Mouse (Mus musculus): ENCODE measurements around the gene Susd6. TPM values are rescaled to one million over a fixed set of nuclear protein-coding genes. Genes with fewer than 3 reads are reported as not detected.

The Susd6 gene
- polyA plus RNA-seq, 1 experiment from 2014 or later = 19.7 TPM

DNA sequence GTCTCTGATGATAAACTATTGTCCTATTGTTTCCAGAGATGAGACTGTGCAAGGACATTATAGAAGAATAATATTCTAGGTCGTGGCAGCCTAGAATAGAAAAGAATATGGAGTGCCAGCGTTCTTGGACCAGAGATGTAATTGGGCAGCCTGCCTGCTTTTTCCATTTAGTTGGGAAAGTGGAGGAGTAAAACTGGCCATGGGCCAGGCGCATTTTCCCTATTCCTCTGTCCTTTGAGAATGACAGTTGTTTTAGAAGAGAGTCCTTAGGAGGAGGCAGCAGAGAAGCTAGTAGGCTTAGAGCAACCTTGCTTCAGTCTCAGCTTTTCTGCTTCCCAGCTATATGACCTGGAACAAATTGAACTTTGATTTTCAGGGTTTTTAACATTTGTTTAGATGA, 13.6 kb downstream of the Susd6 start:
- 0 out of 2 replicates have a peak overlapping the region, but pooled peaks have one; percentile 17 for H3K27ac ChIP-seq
- no peaks in the 10 kb centered on the region for H3K9me3 ChIP-seq
- no peaks in the 10 kb centered on the region for H3K27me3 ChIP-seq
- H3K4me1 ChIP-seq = peaks cover 9% of the 10 kb centered on the region
- WGBS = 41% methylated on average over 3 of the region's 3 CpGs
- H3K9ac ChIP-seq = no peak overlapping the region
- ATAC-seq (ENCODE audit: insufficient number of reproducible peaks, low FRiP score, low TSS enrichment, low read depth) = no peak
- H3K4me3 ChIP-seq = no peak overlapping the region
- H3K36me3 ChIP-seq = no peaks in the 10 kb centered on the region
- H3K4me2 ChIP-seq = no peak overlapping the region

DNA sequence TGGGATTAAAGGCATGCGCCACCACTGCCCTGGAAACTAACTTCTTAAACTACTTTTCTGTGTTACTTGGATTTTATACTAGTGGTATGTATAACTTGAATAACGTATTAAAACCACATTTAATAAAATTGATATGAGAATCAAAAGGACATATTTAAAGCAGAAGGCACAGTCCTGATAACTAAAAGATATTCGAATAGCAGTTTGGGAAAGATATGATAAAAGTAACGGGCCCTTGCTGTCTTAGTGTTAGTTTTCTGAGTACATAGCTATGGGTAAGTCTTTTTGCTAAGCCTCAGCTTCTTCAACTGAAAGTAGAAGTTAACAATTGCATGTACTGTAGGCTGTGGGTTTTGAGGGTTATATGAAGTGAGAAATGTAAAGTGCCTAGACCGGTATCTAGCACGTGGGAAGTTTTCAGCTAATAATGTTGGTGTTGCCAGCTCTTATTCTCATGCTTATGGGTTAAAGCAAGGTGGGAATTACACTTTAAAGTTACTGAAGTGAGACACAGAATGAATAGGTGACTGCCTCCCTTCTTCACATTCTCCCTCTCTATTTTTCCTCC, 14.6 kb downstream of the Susd6 start:
- no peaks in the 10 kb centered on the region for H3K27me3 ChIP-seq
- ATAC-seq (ENCODE audit: insufficient number of reproducible peaks, low FRiP score, low TSS enrichment, low read depth) = no peak
- H3K4me2 ChIP-seq = no peak overlapping the region
- no peaks in the 10 kb centered on the region for H3K36me3 ChIP-seq
- H3K27ac ChIP-seq = no peak overlapping the region
- H3K9ac ChIP-seq = no peak overlapping the region
- peaks cover 11% of the 10 kb centered on the region for H3K4me1 ChIP-seq
- 85% methylated on average over 6 of the region's 6 CpGs for WGBS
- H3K9me3 ChIP-seq = no peaks in the 10 kb centered on the region
- H3K4me3 ChIP-seq = no peak overlapping the region

DNA sequence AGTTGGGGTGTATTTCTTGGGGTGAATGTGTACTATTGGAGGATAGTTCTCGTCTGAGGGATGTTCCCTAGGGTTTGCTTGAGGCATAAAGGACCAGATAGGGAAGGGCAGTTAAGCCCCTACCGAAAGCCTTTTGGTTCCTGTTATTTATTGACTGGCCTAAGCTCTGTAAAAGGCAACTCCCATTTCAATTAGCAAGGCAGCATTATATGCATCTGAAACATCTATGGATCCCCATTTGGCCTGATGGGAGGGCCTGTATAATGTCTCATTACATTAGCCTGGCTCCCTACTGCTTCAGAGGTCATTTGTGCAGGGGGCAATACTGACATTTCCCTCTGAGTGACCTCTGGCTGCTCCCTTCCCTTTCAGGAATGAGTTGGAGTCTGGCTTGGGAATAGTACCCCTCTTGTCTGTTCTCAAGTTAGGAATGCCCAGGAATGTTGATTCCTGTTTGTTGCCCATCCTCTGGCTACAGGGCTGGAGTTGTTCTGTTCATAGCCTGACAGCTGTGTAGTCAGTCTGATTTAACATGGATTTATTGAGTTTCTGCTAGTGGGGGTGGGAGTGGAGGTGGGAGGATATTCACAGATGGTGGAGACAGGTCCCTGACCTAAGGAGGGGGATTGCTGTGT, 17.3 kb downstream of the Susd6 start:
- H3K36me3 ChIP-seq = no peaks in the 10 kb centered on the region
- no peak overlapping the region for H3K4me2 ChIP-seq
- H3K4me1 ChIP-seq = peaks cover 21% of the 10 kb centered on the region
- ATAC-seq (ENCODE audit: insufficient number of reproducible peaks, low FRiP score, low TSS enrichment, low read depth) = no peak
- H3K27ac ChIP-seq = no peak overlapping the region
- H3K27me3 ChIP-seq = no peaks in the 10 kb centered on the region
- H3K4me3 ChIP-seq = no peak overlapping the region
- H3K9me3 ChIP-seq = no peaks in the 10 kb centered on the region
- H3K9ac ChIP-seq = no peak overlapping the region
- 44% methylated on average over 2 of the region's 2 CpGs for WGBS

DNA sequence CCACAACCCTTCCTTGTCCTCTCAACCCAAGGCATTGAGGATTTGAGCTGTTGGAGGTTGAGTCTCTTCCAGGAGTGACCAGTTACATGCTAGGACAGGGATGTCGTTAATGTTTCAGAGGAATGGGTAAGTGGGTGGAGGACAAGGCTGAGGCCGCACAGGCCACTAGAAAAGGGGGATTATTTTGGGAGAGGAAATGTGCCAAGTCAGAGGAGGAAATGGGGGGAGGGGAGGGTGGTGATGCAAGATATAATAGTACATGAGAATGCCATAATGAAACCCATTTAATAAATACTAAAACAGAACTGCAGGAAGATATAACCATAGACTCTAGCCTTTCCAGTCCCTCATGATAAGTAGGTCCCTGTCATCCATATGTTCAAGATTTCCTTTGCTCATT, 19.7 kb downstream of the Susd6 start:
- whole genome bisulfite sequencing = 59% methylated on average over 2 of the region's 2 CpGs
- H3K9ac ChIP-seq = no peak overlapping the region
- no peaks in the 10 kb centered on the region for H3K36me3 ChIP-seq
- ATAC-seq (ENCODE audit: insufficient number of reproducible peaks, low FRiP score, low TSS enrichment, low read depth) = no peak
- no peak overlapping the region for H3K4me2 ChIP-seq
- H3K27ac ChIP-seq = no peak overlapping the region
- H3K9me3 ChIP-seq = no peaks in the 10 kb centered on the region
- no peaks in the 10 kb centered on the region for H3K27me3 ChIP-seq
- no peak overlapping the region for H3K4me3 ChIP-seq
- peaks cover 15% of the 10 kb centered on the region; the same call in 1 of the 2 replicates for H3K4me1 ChIP-seq

DNA sequence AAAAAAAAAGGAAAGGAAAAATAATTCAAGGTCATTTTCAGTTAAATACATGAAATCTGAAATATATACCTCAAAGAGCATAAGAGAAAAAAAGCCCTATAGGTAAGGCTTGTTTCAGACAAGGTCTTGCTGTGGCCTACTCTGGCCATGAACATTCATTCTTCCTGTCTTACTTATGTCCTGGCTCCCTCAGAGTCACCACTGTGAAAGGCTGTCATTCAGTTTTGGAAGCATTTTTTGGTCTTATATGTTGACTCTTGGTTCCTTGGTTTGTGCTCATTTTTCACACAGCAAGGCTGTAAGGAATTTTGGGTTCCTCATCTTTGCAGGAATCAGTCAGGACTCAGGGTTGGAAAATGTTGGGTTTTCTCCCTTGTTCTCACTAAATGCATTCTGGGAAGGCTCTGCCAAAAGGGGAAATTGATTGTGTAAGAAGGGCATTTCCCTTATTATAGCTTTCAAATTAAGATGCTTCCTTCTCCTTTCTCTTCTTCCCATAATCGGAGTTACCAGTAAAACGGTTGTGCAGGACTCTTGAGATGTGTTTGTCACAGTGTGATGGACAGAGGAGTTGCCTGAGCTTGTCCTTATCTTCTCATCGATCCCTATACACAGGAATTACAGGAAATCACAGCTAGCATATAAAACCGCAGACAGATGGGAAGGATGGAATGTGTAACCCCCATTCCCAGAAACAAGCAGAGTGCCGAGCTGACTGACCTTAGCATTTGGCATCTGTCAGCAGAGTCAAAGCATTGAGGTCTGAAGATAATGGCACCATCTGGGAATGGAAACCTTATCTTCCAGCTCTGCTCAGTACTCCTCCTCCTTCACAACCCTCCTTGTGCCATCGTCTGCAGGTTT, 21.6 kb downstream of the Susd6 start:
- Histone ChIP-seq H3K9me3 (no peaks in the 10 kb centered on the region), H3K4me3 (no peak overlapping the region), H3K9ac (no peak overlapping the region), H3K36me3 (no peaks in the 10 kb centered on the region), H3K27ac (no peak overlapping the region), H3K4me2 (no peak overlapping the region), H3K4me1 (peaks cover 15% of the 10 kb centered on the region; the same call in 1 of the 2 replicates), H3K27me3 (no peaks in the 10 kb centered on the region)
- 48% methylated on average over 6 of the region's 6 CpGs for WGBS
- no peak for ATAC-seq (ENCODE audit: insufficient number of reproducible peaks, low FRiP score, low TSS enrichment, low read depth)

DNA sequence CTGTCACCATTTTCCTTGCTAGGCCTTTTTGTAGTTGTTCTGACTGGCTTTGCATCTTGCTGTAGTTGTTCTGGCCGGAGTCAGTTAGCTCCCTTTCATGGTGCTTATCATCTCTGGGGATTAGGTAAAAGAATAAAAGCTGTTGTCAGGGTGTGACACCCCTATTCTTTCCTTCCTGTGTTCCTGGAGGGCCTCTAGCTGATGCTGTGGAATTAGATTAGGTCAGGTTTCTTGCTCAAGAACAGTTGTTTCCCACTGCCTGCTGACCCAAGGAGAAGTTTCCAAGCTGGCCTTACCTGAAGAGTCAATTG, 22.2 kb downstream of the Susd6 start:
- Histone ChIP-seq H3K9ac (no peak overlapping the region), H3K4me2 (no peak overlapping the region), H3K36me3 (no peaks in the 10 kb centered on the region), H3K4me3 (no peak overlapping the region), H3K27me3 (no peaks in the 10 kb centered on the region), H3K27ac (no peak overlapping the region), H3K4me1 (peaks cover 14% of the 10 kb centered on the region; the same call in 1 of the 2 replicates), H3K9me3 (no peaks in the 10 kb centered on the region)
- no peak for ATAC-seq (ENCODE audit: insufficient number of reproducible peaks, low FRiP score, low TSS enrichment, low read depth)
- WGBS = 80% methylated on average over 1 of the region's 1 CpGs

DNA sequence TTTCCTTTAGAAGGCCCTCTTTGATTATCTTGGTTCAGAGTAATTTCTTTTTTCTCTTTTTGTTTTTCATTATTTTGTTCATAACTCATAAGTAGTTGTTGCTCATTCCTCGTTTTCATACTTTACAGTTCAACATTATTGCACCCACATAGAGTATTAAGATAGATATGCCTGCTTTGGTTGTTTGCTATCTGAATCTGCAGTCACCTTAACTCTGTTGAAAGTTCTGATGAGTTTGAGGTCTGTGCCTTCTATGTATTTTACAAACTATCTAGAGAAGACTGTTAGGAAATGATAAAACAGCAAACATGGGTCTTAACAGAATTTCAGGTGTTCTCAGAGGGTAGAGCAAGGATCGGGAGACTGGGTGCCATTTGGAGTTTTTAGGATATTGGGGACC, 23.1 kb downstream of the Susd6 start:
- Histone ChIP-seq H3K4me2 (no peak overlapping the region), H3K27ac (no peak overlapping the region), H3K36me3 (no peaks in the 10 kb centered on the region), H3K9me3 (no peaks in the 10 kb centered on the region), H3K9ac (no peak overlapping the region), H3K27me3 (no peaks in the 10 kb centered on the region), H3K4me1 (peaks cover 12% of the 10 kb centered on the region; the same call in 1 of the 2 replicates), H3K4me3 (no peak overlapping the region)
- 91% methylated on average over 2 of the region's 2 CpGs for WGBS
- no peak for ATAC-seq (ENCODE audit: insufficient number of reproducible peaks, low FRiP score, low TSS enrichment, low read depth)

DNA sequence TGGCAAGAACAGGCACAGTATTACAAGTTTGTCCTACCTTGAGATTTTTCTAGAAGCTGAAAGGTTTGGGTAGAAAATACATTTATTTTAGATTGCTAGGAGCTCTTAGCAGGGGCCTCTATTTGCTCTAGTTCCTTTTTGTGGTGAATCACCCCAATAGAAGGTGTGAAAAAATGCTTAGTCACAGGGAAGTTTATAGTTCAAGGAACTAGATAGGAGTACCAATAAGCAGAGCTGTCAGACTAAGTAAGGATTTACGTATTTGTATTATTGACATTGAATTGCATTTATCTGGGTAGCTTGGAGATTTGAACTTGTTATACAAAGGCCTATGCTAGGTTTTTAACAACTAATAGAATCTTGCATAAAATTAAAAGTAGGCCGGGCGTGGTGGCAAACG, 23.6 kb downstream of the Susd6 start:
- no peaks in the 10 kb centered on the region for H3K9me3 ChIP-seq
- no peaks in the 10 kb centered on the region for H3K27me3 ChIP-seq
- H3K4me1 ChIP-seq = peaks cover 12% of the 10 kb centered on the region; the same call in 1 of the 2 replicates
- H3K4me3 ChIP-seq = no peak overlapping the region
- no peak overlapping the region for H3K27ac ChIP-seq
- no peaks in the 10 kb centered on the region for H3K36me3 ChIP-seq
- no peak for ATAC-seq (ENCODE audit: insufficient number of reproducible peaks, low FRiP score, low TSS enrichment, low read depth)
- no peak overlapping the region for H3K4me2 ChIP-seq
- 97% methylated on average over 4 of the region's 4 CpGs for WGBS
- H3K9ac ChIP-seq = no peak overlapping the region

DNA sequence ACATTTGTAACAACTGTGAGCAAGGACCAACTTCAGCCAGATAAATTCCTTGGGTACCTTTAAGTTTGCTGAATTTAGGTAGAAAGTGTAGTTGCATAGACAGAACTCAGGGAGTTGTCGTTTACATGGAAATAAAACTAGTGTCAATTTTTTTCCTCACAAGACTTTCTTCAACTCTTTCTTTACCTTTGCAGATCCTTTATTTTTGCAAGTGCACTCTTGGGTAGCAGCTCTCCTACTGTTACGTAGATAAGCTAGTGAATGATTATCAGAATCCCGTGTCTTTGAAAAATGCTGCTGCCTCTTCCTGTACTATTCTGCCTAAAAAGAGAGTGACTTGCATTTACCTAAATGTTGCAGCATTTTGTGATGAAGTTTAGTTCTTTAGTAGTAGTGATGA, 24.2 kb downstream of the Susd6 start:
- H3K9me3 ChIP-seq = no peaks in the 10 kb centered on the region
- ATAC-seq (ENCODE audit: insufficient number of reproducible peaks, low FRiP score, low TSS enrichment, low read depth) = no peak
- no peak overlapping the region for H3K27ac ChIP-seq
- no peak overlapping the region for H3K9ac ChIP-seq
- H3K4me3 ChIP-seq = no peak overlapping the region
- H3K27me3 ChIP-seq = no peaks in the 10 kb centered on the region
- H3K36me3 ChIP-seq = no peaks in the 10 kb centered on the region
- peaks cover 12% of the 10 kb centered on the region; the same call in 1 of the 2 replicates for H3K4me1 ChIP-seq
- H3K4me2 ChIP-seq = no peak overlapping the region
- WGBS = 79% methylated on average over 3 of the region's 3 CpGs

DNA sequence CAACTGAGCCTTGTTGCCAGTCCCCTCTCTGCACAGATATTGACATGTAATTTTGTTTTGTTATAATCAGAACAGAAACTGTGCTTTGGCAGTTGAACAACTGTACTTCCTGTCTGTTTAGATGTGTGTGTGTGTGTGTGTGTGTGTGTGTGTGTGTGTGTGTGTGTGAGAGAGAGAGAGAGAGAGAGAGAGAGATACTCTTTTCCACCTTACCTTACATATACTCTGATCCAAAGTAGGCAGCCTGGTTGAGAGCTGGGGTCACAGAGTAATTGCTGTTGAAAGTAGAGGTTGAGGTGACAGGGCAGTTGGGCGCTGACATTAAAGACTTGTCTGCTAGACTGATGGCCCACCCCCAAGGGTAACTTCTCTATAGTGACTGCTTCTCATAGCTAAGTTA, 25.0 kb downstream of the Susd6 start:
- Histone ChIP-seq H3K27ac (no peak overlapping the region), H3K36me3 (no peaks in the 10 kb centered on the region), H3K27me3 (no peaks in the 10 kb centered on the region), H3K9ac (no peak overlapping the region), H3K4me3 (no peak overlapping the region), H3K4me2 (no peak overlapping the region), H3K4me1 (peaks cover 9% of the 10 kb centered on the region; the same call in 1 of the 2 replicates), H3K9me3 (no peaks in the 10 kb centered on the region)
- ATAC-seq (ENCODE audit: insufficient number of reproducible peaks, low FRiP score, low TSS enrichment, low read depth) = no peak
- 25% methylated on average over 1 of the region's 1 CpGs for WGBS

DNA sequence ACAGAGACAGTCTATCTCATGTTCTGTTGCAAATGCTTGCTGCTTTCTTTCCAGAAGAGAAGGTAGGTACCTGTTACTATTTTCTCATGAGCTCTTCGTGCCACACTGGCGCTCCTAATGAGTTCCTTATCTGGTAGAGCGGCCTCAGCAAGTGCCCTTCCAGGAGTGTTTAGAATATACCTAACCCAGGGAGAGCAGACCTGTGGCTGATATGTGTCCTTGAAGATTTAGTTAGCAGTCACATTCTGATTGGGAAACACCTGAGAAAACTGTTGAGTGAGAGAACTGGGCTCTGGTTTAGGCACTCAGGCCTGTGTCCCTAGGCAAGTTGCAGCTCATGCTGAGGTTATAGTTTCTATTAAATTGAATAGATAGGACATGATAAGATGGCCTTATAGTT, 25.6 kb downstream of the Susd6 start:
- H3K4me3 ChIP-seq = no peak overlapping the region
- H3K27ac ChIP-seq = no peak overlapping the region
- H3K9me3 ChIP-seq = no peaks in the 10 kb centered on the region
- no peaks in the 10 kb centered on the region for H3K36me3 ChIP-seq
- no peak overlapping the region for H3K9ac ChIP-seq
- H3K27me3 ChIP-seq = no peaks in the 10 kb centered on the region
- ATAC-seq (ENCODE audit: insufficient number of reproducible peaks, low FRiP score, low TSS enrichment, low read depth) = no peak
- WGBS = 78% methylated on average over 3 of the region's 3 CpGs
- H3K4me1 ChIP-seq = peaks cover 9% of the 10 kb centered on the region; the same call in 1 of the 2 replicates
- H3K4me2 ChIP-seq = no peak overlapping the region

DNA sequence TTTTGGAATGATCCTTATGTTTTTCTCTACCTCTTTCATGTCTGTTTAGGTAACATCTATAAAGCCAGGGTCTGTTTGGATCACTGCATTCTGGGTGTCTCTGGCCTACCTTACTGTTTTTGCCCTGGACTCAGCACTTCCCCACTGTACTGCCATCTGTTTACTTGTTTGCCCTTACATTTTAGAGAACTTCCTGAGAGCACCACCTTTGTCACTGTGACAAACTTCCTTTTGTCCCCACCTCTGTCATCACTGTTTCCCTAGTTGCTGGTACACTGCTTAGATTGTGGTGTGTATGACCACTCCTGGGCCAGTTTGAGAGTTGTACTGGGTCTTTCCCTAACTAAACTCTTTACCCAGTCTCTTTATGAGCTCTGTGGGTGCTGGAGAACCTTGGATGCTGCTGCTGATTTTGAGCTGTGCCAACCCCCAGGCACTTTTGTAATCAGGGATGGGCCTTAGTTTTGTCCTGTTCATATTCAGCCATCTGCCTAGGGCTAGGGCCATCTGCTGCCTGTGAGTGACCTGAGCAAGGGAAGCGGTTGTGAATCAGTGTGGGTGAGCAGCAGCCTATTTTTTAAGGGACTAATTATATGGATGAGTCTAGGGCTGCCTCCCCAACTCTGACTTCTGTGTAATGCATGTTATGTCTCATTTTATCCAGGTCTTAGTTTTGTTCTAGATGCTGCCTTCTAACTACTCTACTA, 26.2 kb downstream of the Susd6 start:
- Histone ChIP-seq H3K4me1 (peaks cover 10% of the 10 kb centered on the region; the same call in 1 of the 2 replicates), H3K36me3 (no peaks in the 10 kb centered on the region), H3K9me3 (no peaks in the 10 kb centered on the region), H3K4me3 (no peak overlapping the region), H3K27ac (no peak overlapping the region), H3K27me3 (no peaks in the 10 kb centered on the region), H3K4me2 (no peak overlapping the region), H3K9ac (no peak overlapping the region)
- 71% methylated on average over 1 of the region's 1 CpGs for WGBS
- no peak for ATAC-seq (ENCODE audit: insufficient number of reproducible peaks, low FRiP score, low TSS enrichment, low read depth)
